Mouse (Mus musculus): Measurements from ENCODE around the gene 1700003E16Rik. TPM values are rescaled to one million over a fixed set of nuclear protein-coding genes. Genes with fewer than 3 reads are reported as not detected.

1700003E16Rik gene
- polyA plus RNA-seq, 1 experiment from 2014 or later, result 6.1 TPM

- Histone ChIP-seq H3K9ac (replicated peaks; ENCODE audit: low read depth) (no peak overlapping the region), H3K27ac (ENCODE audit: low read length) (no peak overlapping the region), H3K4me2 (replicated peaks; ENCODE audit: low read depth, low read length) (peak overlapping the region; percentile 41), H3K27me3 (replicated peaks; ENCODE audit: insufficient read depth, low read length) (no peaks in the 10 kb centered on the region), H3K4me1 (ENCODE audit: insufficient read depth, low read depth, low read length) (peaks cover 3% of the 10 kb centered on the region; the same call in 1 of the 2 replicates), H3K4me3 (ENCODE audit: low read depth, low read length) (no peak overlapping the region; the same call in 1 of the 2 replicates), H3K36me3 (ENCODE audit: insufficient read depth, low read length) (no peaks in the 10 kb centered on the region), H3K9me3 (ENCODE audit: low read length) (no peaks in the 10 kb centered on the region)
- ATAC-seq, result no peak
- WGBS, result 12% methylated on average over 41 of the region's 41 CpGs
- no peak for DNase-seq (ENCODE audit: low spot score)
- TF ChIP-seq CTCF (IDR thresholded peaks at IDR 0.05) (no peak), EP300 (IDR thresholded peaks at IDR 0.05) (no peak)
These were observed 13.9 kb upstream of the 1700003E16Rik start for GRCm38 (mm10) chr6:83142211-83142731.

- no peaks in the 10 kb centered on the region for H3K27me3 ChIP-seq (replicated peaks; ENCODE audit: insufficient read depth, low read length)
- H3K9me3 ChIP-seq (ENCODE audit: low read length), result no peaks in the 10 kb centered on the region
- no peak for DNase-seq (ENCODE audit: low spot score)
- no peak for TF ChIP-seq EP300 (IDR thresholded peaks at IDR 0.05)
- no peak for TF ChIP-seq CTCF (IDR thresholded peaks at IDR 0.05)
- no peak overlapping the region for H3K27ac ChIP-seq (ENCODE audit: low read length)
- WGBS, result 69% methylated on average over 11 of the region's 11 CpGs
- ATAC-seq, result no peak
- peaks cover 3% of the 10 kb centered on the region; the same call in 1 of the 2 replicates for H3K36me3 ChIP-seq (ENCODE audit: insufficient read depth, low read length)
- no peak overlapping the region for H3K9ac ChIP-seq (replicated peaks; ENCODE audit: low read depth)
- H3K4me1 ChIP-seq (ENCODE audit: insufficient read depth, low read depth, low read length), result peaks cover 3% of the 10 kb centered on the region; the same call in 1 of the 2 replicates
- H3K4me3 ChIP-seq (ENCODE audit: low read depth, low read length), result no peak overlapping the region
- no peak overlapping the region for H3K4me2 ChIP-seq (replicated peaks; ENCODE audit: low read depth, low read length)
These were observed 13.3 kb upstream of the 1700003E16Rik start for GRCm38 (mm10) chr6:83142886-83143285.

GRCm38 (mm10) chr6:83145209-83145608 lies 11.0 kb upstream of the 1700003E16Rik start:
- Histone ChIP-seq H3K4me2 (replicated peaks; ENCODE audit: low read depth, low read length) (no peak overlapping the region), H3K4me1 (ENCODE audit: insufficient read depth, low read depth, low read length) (no peaks in the 10 kb centered on the region), H3K9ac (replicated peaks; ENCODE audit: low read depth) (no peak overlapping the region), H3K27me3 (replicated peaks; ENCODE audit: insufficient read depth, low read length) (no peaks in the 10 kb centered on the region), H3K9me3 (ENCODE audit: low read length) (no peaks in the 10 kb centered on the region), H3K4me3 (ENCODE audit: low read depth, low read length) (no peak overlapping the region), H3K27ac (ENCODE audit: low read length) (no peak overlapping the region), H3K36me3 (ENCODE audit: insufficient read depth, low read length) (peaks cover 4% of the 10 kb centered on the region; the same call in 1 of the 2 replicates)
- ATAC-seq (no peak), DNase-seq (ENCODE audit: low spot score) (no peak)
- 53% methylated on average over 2 of the region's 2 CpGs for WGBS
- TF ChIP-seq CTCF (IDR thresholded peaks at IDR 0.05) (peak; percentile 15; the same call in 1 of the 2 replicates), EP300 (IDR thresholded peaks at IDR 0.05) (no peak)

- no peak for DNase-seq (ENCODE audit: low spot score)
- Histone ChIP-seq H3K27me3 (replicated peaks; ENCODE audit: insufficient read depth, low read length) (no peaks in the 10 kb centered on the region), H3K9me3 (ENCODE audit: low read length) (no peaks in the 10 kb centered on the region), H3K4me2 (replicated peaks; ENCODE audit: low read depth, low read length) (no peak overlapping the region), H3K27ac (ENCODE audit: low read length) (no peak overlapping the region), H3K9ac (replicated peaks; ENCODE audit: low read depth) (no peak overlapping the region), H3K36me3 (ENCODE audit: insufficient read depth, low read length) (peaks cover 4% of the 10 kb centered on the region; the same call in 1 of the 2 replicates), H3K4me1 (ENCODE audit: insufficient read depth, low read depth, low read length) (no peaks in the 10 kb centered on the region), H3K4me3 (ENCODE audit: low read depth, low read length) (no peak overlapping the region)
- 80% methylated on average over 9 of the region's 9 CpGs for WGBS
- TF ChIP-seq CTCF (IDR thresholded peaks at IDR 0.05), result no peak
- TF ChIP-seq EP300 (IDR thresholded peaks at IDR 0.05), result no peak
- ATAC-seq, result no peak
These were observed 10.4 kb upstream of the 1700003E16Rik start for GRCm38 (mm10) chr6:83145805-83146204.

DNA sequence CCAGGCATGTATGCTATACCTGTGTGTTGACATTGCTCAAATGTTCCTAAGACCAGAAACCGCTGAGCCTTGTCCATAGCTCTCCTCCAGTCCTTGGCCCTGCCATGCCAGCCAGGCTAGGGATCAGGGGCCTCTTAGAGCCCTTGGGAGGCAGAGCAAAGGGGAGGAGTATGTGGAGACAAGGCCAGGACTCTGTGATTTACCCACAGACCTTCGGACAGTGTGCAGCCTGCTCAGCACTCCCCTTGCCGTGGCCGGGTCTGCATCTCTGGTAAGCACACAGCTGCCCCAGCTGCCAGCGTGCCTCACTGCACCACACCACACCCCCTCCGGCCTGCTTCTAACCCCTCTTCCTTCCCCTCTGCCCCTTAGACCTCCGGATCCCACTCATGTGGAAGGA lies 8.9 kb upstream of the 1700003E16Rik start:
- H3K27ac ChIP-seq (ENCODE audit: low read length), result no peak overlapping the region
- H3K4me2 ChIP-seq (replicated peaks; ENCODE audit: low read depth, low read length), result no peak overlapping the region
- H3K9me3 ChIP-seq (ENCODE audit: low read length), result no peaks in the 10 kb centered on the region
- no peak overlapping the region for H3K9ac ChIP-seq (replicated peaks; ENCODE audit: low read depth)
- H3K4me1 ChIP-seq (ENCODE audit: insufficient read depth, low read depth, low read length), result no peaks in the 10 kb centered on the region
- no peak for TF ChIP-seq CTCF (IDR thresholded peaks at IDR 0.05)
- no peak for TF ChIP-seq EP300 (IDR thresholded peaks at IDR 0.05)
- ATAC-seq, result no peak
- no peak overlapping the region for H3K4me3 ChIP-seq (ENCODE audit: low read depth, low read length)
- 59% methylated on average over 7 of the region's 7 CpGs for WGBS
- H3K36me3 ChIP-seq (ENCODE audit: insufficient read depth, low read length), result peaks cover 4% of the 10 kb centered on the region; the same call in 1 of the 2 replicates
- no peak for DNase-seq (ENCODE audit: low spot score)
- H3K27me3 ChIP-seq (replicated peaks; ENCODE audit: insufficient read depth, low read length), result no peaks in the 10 kb centered on the region

- H3K4me2 ChIP-seq (replicated peaks; ENCODE audit: low read depth, low read length), result no peak overlapping the region
- H3K27ac ChIP-seq (ENCODE audit: low read length), result no peak overlapping the region
- H3K4me1 ChIP-seq (ENCODE audit: insufficient read depth, low read depth, low read length), result 0 out of 2 replicates have a peak, but pooled peaks cover 2% of the 10 kb centered on the region
- no peaks in the 10 kb centered on the region for H3K9me3 ChIP-seq (ENCODE audit: low read length)
- H3K36me3 ChIP-seq (ENCODE audit: insufficient read depth, low read length), result peaks cover 4% of the 10 kb centered on the region; the same call in 1 of the 2 replicates
- ATAC-seq (no peak), DNase-seq (ENCODE audit: low spot score) (no peak)
- TF ChIP-seq EP300 (IDR thresholded peaks at IDR 0.05) (no peak), CTCF (IDR thresholded peaks at IDR 0.05) (no peak)
- H3K9ac ChIP-seq (replicated peaks; ENCODE audit: low read depth), result no peak overlapping the region
- 39% methylated on average over 8 of the region's 8 CpGs for WGBS
- no peaks in the 10 kb centered on the region for H3K27me3 ChIP-seq (replicated peaks; ENCODE audit: insufficient read depth, low read length)
- H3K4me3 ChIP-seq (ENCODE audit: low read depth, low read length), result no peak overlapping the region
These were observed 4.5 kb upstream of the 1700003E16Rik start for GRCm38 (mm10) chr6:83151721-83152120.

Measured in lung, postnatal 0 days (tissue).